Mouse (Mus musculus): ENCODE results near the gene Scn5a. TPM values are rescaled to one million over a fixed set of nuclear protein-coding genes. Genes with fewer than 3 reads are reported as not detected.
A peak's percentile ranks its signal among the peaks of the same experiment; 100 is the strongest.

Scn5a gene
- total and polyA plus RNA-seq, 2 experiments from 2014 or later = 0.77 to 8.2 TPM

DNA sequence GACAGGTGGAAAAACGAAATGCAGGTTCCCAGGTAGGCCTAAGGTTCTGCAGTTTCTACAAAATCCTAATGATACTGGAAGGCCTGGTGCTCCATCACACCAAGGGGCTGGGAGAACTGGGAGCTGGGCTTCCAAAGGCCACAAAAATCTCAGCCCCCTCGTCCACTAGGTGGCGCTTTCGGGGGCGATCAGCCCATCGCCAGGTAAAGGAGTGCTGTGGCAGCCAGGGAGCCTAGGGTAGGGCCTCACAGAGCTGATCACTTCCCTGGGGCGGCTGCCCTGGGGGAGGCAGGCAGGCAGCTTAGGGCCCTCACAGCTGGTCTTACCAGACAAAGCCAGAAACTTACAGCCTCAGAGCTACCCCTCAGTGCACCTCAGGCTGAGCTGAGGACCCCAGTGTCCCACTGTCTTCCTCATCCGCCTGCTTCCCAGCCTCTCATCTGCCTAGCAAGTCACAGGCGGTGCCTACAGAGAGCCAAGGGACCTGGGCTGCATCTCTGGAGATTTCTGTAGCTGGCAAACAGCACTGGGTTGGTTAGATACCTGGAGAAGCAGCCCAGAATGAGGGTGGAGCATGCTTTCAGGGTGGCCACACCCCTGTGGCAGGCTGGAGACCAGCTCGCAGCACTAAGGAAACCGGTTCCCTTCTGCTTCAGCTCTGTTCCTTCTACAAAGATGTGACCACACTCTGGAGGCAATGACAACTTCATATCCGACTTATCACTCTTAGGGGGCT, 20.5 kb downstream of the Scn5a start:
- Histone ChIP-seq H3K9ac (no peak overlapping the region), H3K36me3 (ENCODE audit: insufficient read depth) (no peaks in the 10 kb centered on the region), H3K27ac (ENCODE audit: low read depth, low read length) (no peak overlapping the region), H3K9me3 (ENCODE audit: low read length) (no peaks in the 10 kb centered on the region), H3K27me3 (ENCODE audit: insufficient read depth, low read length) (no peaks in the 10 kb centered on the region; the same call in 1 of the 2 replicates), H3K4me3 (ENCODE audit: low read depth, low read length) (no peak overlapping the region), H3K4me1 (ENCODE audit: insufficient read depth) (no peaks in the 10 kb centered on the region), H3K4me2 (ENCODE audit: low read depth) (no peak overlapping the region)
- DNase-seq (peak; percentile 52), ATAC-seq (no peak)
- peak; percentile 71 for TF ChIP-seq CTCF (IDR thresholded peaks at IDR 0.05; ENCODE audit: low read depth)
- 29% methylated on average over 12 of the region's 12 CpGs for WGBS

DNA sequence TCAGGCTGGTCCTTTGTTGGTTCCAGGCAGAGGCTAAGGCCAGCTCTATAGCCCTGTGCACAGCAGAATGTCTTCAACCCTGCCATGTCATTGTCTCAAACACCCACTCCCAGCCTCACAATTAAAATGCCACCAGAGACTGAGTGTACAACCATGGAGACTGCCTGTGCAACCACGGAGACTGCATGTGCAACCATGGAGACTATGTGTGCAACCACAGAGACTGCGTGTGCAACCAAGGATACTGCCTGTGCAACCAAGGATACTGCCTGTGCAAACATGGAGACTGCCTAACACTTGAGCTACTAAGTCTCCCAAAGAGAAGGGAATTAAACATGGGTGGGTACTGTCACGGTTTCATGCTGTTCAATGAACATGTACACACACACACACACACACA, 22.8 kb downstream of the Scn5a start:
- Histone ChIP-seq H3K9ac (no peak overlapping the region), H3K27me3 (ENCODE audit: insufficient read depth, low read length) (no peaks in the 10 kb centered on the region; the same call in 1 of the 2 replicates), H3K36me3 (ENCODE audit: insufficient read depth) (no peaks in the 10 kb centered on the region), H3K4me1 (ENCODE audit: insufficient read depth) (no peaks in the 10 kb centered on the region), H3K4me2 (ENCODE audit: low read depth) (no peak overlapping the region), H3K9me3 (ENCODE audit: low read length) (no peaks in the 10 kb centered on the region), H3K27ac (ENCODE audit: low read depth, low read length) (no peak overlapping the region), H3K4me3 (ENCODE audit: low read depth, low read length) (no peak overlapping the region)
- TF ChIP-seq CTCF (IDR thresholded peaks at IDR 0.05; ENCODE audit: low read depth) = no peak
- no peak for DNase-seq
- peak; percentile 65 for ATAC-seq
- WGBS = 81% methylated on average over 3 of the region's 3 CpGs

DNA sequence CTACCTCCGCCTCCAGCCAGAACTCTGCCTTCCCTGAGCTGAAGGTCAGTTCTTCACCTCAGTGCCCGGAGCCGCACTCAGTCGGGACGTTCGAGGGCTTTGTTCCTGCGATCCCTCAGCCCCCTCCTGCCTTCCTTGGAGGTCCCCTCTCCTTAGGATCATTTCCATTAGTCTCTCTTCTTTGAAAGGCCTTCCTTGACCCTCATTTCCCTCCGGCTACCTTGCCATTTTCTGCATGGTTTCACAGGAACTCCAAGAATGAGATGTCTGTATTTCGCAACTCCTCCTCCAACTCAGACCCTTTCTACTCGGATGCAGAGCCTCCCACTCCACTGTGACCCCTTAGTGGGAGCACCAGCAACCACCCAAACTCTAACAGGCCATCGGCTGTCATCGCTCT, 31.3 kb downstream of the Scn5a start:
- Histone ChIP-seq H3K4me1 (ENCODE audit: insufficient read depth) (no peaks in the 10 kb centered on the region), H3K36me3 (ENCODE audit: insufficient read depth) (no peaks in the 10 kb centered on the region), H3K4me3 (ENCODE audit: low read depth, low read length) (no peak overlapping the region), H3K27me3 (ENCODE audit: insufficient read depth, low read length) (no peaks in the 10 kb centered on the region), H3K9ac (no peak overlapping the region), H3K9me3 (ENCODE audit: low read length) (no peaks in the 10 kb centered on the region), H3K4me2 (ENCODE audit: low read depth) (no peak overlapping the region), H3K27ac (ENCODE audit: low read depth, low read length) (no peak overlapping the region)
- 26% methylated on average over 12 of the region's 12 CpGs for WGBS
- ATAC-seq = no peak
- TF ChIP-seq CTCF (IDR thresholded peaks at IDR 0.05; ENCODE audit: low read depth) = no peak
- DNase-seq = no peak

DNA sequence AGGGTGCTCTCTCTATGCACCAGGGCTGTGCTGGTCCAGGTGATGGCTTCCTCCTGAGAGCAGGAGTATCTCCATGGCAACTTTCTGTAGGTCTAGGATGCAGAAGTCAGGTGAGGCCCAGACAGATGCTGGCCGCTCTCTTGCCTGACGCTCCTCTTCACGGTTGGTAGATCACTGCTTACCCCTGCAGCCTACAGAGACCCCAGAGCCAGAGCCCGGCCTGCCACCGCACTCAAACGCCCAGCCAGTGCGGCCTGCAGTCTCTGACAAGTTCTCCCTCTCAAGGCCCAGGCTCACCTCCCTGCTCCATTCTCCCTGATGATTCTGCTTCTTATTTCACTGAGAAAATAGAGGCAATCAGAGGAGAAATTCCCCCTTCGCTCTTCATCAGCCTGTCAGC, 31.7 kb downstream of the Scn5a start:
- H3K27ac ChIP-seq (ENCODE audit: low read depth, low read length) = no peak overlapping the region
- H3K4me2 ChIP-seq (ENCODE audit: low read depth) = no peak overlapping the region
- no peaks in the 10 kb centered on the region for H3K4me1 ChIP-seq (ENCODE audit: insufficient read depth)
- H3K36me3 ChIP-seq (ENCODE audit: insufficient read depth) = no peaks in the 10 kb centered on the region
- ATAC-seq (no peak), DNase-seq (no peak)
- 64% methylated on average over 8 of the region's 8 CpGs for WGBS
- no peaks in the 10 kb centered on the region for H3K9me3 ChIP-seq (ENCODE audit: low read length)
- no peaks in the 10 kb centered on the region for H3K27me3 ChIP-seq (ENCODE audit: insufficient read depth, low read length)
- H3K4me3 ChIP-seq (ENCODE audit: low read depth, low read length) = no peak overlapping the region
- no peak overlapping the region for H3K9ac ChIP-seq
- TF ChIP-seq CTCF (IDR thresholded peaks at IDR 0.05; ENCODE audit: low read depth) = no peak

DNA sequence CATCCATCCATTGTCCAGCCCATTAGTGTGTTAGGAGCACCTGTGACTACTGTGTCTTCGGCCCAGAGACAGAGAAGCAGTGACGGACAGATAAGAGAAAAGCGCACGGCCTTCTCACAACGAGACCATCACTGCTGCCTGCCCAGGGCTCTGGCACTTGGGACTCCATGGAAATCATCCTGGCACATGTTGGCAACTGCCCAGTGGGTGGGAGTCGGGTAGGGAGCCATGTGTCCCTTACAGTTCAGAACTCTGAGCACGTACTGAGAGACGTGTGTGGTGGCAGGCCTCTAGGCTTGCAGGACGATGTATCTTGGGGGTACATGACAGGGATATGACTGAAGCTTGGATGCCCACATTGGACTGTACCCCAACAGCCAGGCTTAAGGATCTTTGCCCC, 38.1 kb downstream of the Scn5a start:
- Histone ChIP-seq H3K4me3 (ENCODE audit: low read depth, low read length) (no peak overlapping the region), H3K9me3 (ENCODE audit: low read length) (no peaks in the 10 kb centered on the region), H3K9ac (no peak overlapping the region), H3K4me1 (ENCODE audit: insufficient read depth) (no peaks in the 10 kb centered on the region), H3K27me3 (ENCODE audit: insufficient read depth, low read length) (no peaks in the 10 kb centered on the region), H3K27ac (ENCODE audit: low read depth, low read length) (no peak overlapping the region), H3K36me3 (ENCODE audit: insufficient read depth) (no peaks in the 10 kb centered on the region), H3K4me2 (ENCODE audit: low read depth) (no peak overlapping the region)
- no peak for DNase-seq
- ATAC-seq = no peak
- no peak for TF ChIP-seq CTCF (IDR thresholded peaks at IDR 0.05; ENCODE audit: low read depth)
- WGBS = 74% methylated on average over 9 of the region's 9 CpGs

DNA sequence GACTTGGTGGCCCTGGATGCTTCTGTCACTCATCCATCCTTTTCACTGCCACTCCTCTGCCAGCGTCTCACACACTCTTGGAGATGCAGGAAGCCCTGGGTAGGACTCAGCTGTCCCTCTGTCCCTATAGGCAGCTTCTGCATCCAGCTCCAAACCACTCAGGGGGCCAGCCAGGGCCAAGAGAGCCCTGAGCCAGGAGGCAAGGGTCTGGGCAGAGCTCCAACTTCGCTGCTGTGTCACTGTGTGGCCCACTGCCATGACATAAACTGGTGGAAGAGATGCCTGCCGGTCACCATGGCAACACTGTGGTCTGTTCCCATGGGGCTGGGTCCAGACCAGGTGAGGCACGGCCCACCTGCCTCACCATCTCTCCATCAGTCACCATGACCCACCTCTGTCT, 41.0 kb downstream of the Scn5a start:
- DNase-seq = peak; percentile 65
- H3K36me3 ChIP-seq (ENCODE audit: insufficient read depth) = no peaks in the 10 kb centered on the region
- no peak overlapping the region for H3K27ac ChIP-seq (ENCODE audit: low read depth, low read length)
- WGBS = 47% methylated on average over 4 of the region's 4 CpGs
- H3K4me3 ChIP-seq (ENCODE audit: low read depth, low read length) = no peak overlapping the region
- H3K9ac ChIP-seq = no peak overlapping the region
- peak; percentile 66 for ATAC-seq
- H3K4me1 ChIP-seq (ENCODE audit: insufficient read depth) = no peaks in the 10 kb centered on the region
- H3K4me2 ChIP-seq (ENCODE audit: low read depth) = no peak overlapping the region
- no peaks in the 10 kb centered on the region for H3K9me3 ChIP-seq (ENCODE audit: low read length)
- TF ChIP-seq CTCF (IDR thresholded peaks at IDR 0.05; ENCODE audit: low read depth) = no peak
- H3K27me3 ChIP-seq (ENCODE audit: insufficient read depth, low read length) = no peaks in the 10 kb centered on the region; the same call in 1 of the 2 replicates

DNA sequence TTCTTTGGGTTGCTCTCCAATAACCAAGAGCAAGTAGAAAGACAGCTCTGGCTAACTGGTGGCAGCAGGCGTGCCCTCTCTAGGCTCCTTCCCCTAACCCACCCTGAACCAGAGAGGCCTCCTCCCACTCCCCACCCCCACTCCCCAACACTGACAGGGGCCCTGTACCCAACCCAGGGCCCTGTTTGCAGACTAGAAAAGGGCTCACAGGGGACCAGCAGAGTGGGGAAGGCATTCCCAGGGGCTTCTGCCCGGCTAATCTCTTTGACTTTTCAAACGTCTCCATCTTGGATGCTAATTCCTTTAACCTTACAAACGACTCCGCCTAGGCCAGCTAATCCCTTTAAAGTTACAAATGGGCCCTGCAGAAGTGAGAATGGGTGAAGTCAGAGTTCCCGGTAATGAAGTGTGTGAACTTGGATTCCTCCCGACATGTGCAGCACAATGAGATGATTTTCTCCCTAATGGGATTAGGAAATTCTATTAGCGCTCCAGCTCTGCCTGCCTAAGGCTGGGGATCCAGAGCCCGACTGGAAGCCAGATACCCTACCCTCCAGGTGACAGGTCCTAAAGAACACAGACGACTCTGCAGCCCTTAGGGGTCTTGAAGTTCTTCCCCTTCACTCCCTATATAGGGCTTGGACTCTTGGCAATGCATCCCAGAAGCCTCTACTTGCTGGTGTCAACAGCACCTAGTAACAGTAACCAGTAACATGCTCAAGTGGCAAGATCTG, 47.0 kb downstream of the Scn5a start:
- TF ChIP-seq CTCF (IDR thresholded peaks at IDR 0.05; ENCODE audit: low read depth) = no peak
- WGBS = 10% methylated on average over 10 of the region's 10 CpGs
- no peaks in the 10 kb centered on the region for H3K4me1 ChIP-seq (ENCODE audit: insufficient read depth)
- H3K4me3 ChIP-seq (ENCODE audit: low read depth, low read length) = no peak overlapping the region
- H3K27me3 ChIP-seq (ENCODE audit: insufficient read depth, low read length) = no peaks in the 10 kb centered on the region; the same call in 1 of the 2 replicates
- H3K27ac ChIP-seq (ENCODE audit: low read depth, low read length) = no peak overlapping the region
- no peak overlapping the region for H3K9ac ChIP-seq
- no peaks in the 10 kb centered on the region for H3K36me3 ChIP-seq (ENCODE audit: insufficient read depth)
- H3K9me3 ChIP-seq (ENCODE audit: low read length) = no peaks in the 10 kb centered on the region
- no peak for DNase-seq
- H3K4me2 ChIP-seq (ENCODE audit: low read depth) = no peak overlapping the region
- ATAC-seq = no peak

Measured in forebrain, postnatal 0 days (tissue).